Mouse (Mus musculus): ENCODE measurements at regions not wholly inside any gene's neighbourhood (a gene's known extent, or its start where the extent isn't known, plus 50 kb on each side); places are given as distances from the start of the nearest gene placed in this dataset.

- 68% methylated on average over 6 of the region's 6 CpGs for WGBS
- Histone ChIP-seq H3K4me3 (ENCODE audit: low read depth, low read length) (no peak overlapping the region), H3K4me1 (ENCODE audit: control insufficient read depth, insufficient read depth, low read length) (no peaks in the 10 kb centered on the region), H3K27me3 (replicated peaks; ENCODE audit: control insufficient read depth, insufficient read depth, low read length) (no peaks in the 10 kb centered on the region), H3K9ac (ENCODE audit: low read depth, low read length) (no peak overlapping the region), H3K36me3 (ENCODE audit: control insufficient read depth, insufficient read depth, low read length) (no peaks in the 10 kb centered on the region), H3K4me2 (ENCODE audit: low read depth, low read length) (no peak overlapping the region), H3K9me3 (ENCODE audit: control insufficient read depth, low read length) (no peaks in the 10 kb centered on the region), H3K27ac (replicated peaks; ENCODE audit: low read depth, low read length) (no peak overlapping the region)
- DNase-seq (ENCODE audit: low spot score) (no peak), ATAC-seq (ENCODE audit: low read depth) (no peak)
Observed at GRCm38 (mm10) chr19:50087277-50087676, 591.2 kb downstream of the Sorcs1 start.

- no peaks in the 10 kb centered on the region for H3K27me3 ChIP-seq (replicated peaks; ENCODE audit: control insufficient read depth, insufficient read depth, low read length)
Observed at GRCm38 (mm10) chr19:50077427-50078040, 600.9 kb downstream of the Sorcs1 start.

GRCm38 (mm10) chr19:50060448-50060847, 618.0 kb downstream of the Sorcs1 start:
- 67% methylated on average over 6 of the region's 6 CpGs for WGBS
- Histone ChIP-seq H3K36me3 (ENCODE audit: control insufficient read depth, insufficient read depth, low read length) (no peaks in the 10 kb centered on the region), H3K4me3 (ENCODE audit: low read depth, low read length) (no peak overlapping the region), H3K9me3 (ENCODE audit: control insufficient read depth, low read length) (no peaks in the 10 kb centered on the region), H3K27ac (replicated peaks; ENCODE audit: low read depth, low read length) (no peak overlapping the region), H3K27me3 (replicated peaks; ENCODE audit: control insufficient read depth, insufficient read depth, low read length) (no peaks in the 10 kb centered on the region), H3K4me1 (ENCODE audit: control insufficient read depth, insufficient read depth, low read length) (no peaks in the 10 kb centered on the region), H3K9ac (ENCODE audit: low read depth, low read length) (no peak overlapping the region), H3K4me2 (ENCODE audit: low read depth, low read length) (no peak overlapping the region)
- ATAC-seq (ENCODE audit: low read depth) = no peak
- DNase-seq (ENCODE audit: low spot score) = no peak

More at GRCm38 (mm10) chr19:50077427-50078040, 600.9 kb downstream of the Sorcs1 start:
- no peaks in the 10 kb centered on the region for H3K4me1 ChIP-seq (ENCODE audit: control insufficient read depth, insufficient read depth, low read length)
- DNase-seq (ENCODE audit: low spot score) (no peak), ATAC-seq (ENCODE audit: low read depth) (no peak)
- H3K4me3 ChIP-seq (ENCODE audit: low read depth, low read length) = no peak overlapping the region
- H3K27ac ChIP-seq (replicated peaks; ENCODE audit: low read depth, low read length) = no peak overlapping the region
- H3K9ac ChIP-seq (ENCODE audit: low read depth, low read length) = no peak overlapping the region
- H3K9me3 ChIP-seq (ENCODE audit: control insufficient read depth, low read length) = no peaks in the 10 kb centered on the region
- 86% methylated on average over 6 of the region's 6 CpGs for WGBS
- no peak overlapping the region for H3K4me2 ChIP-seq (ENCODE audit: low read depth, low read length)
- H3K36me3 ChIP-seq (ENCODE audit: control insufficient read depth, insufficient read depth, low read length) = no peaks in the 10 kb centered on the region

- Histone ChIP-seq H3K27me3 (replicated peaks; ENCODE audit: control insufficient read depth, insufficient read depth, low read length) (no peaks in the 10 kb centered on the region), H3K36me3 (ENCODE audit: control insufficient read depth, insufficient read depth, low read length) (no peaks in the 10 kb centered on the region), H3K9me3 (ENCODE audit: control insufficient read depth, low read length) (no peaks in the 10 kb centered on the region), H3K27ac (replicated peaks; ENCODE audit: low read depth, low read length) (no peak overlapping the region), H3K9ac (ENCODE audit: low read depth, low read length) (no peak overlapping the region), H3K4me1 (ENCODE audit: control insufficient read depth, insufficient read depth, low read length) (no peaks in the 10 kb centered on the region), H3K4me3 (ENCODE audit: low read depth, low read length) (no peak overlapping the region), H3K4me2 (ENCODE audit: low read depth, low read length) (no peak overlapping the region)
- 90% methylated on average over 2 of the region's 2 CpGs for WGBS
- DNase-seq (ENCODE audit: low spot score) (no peak), ATAC-seq (ENCODE audit: low read depth) (no peak)
Observed at GRCm38 (mm10) chr19:50052910-50053309, 625.5 kb downstream of the Sorcs1 start.

GRCm38 (mm10) chr19:50045761-50046160, 632.7 kb downstream of the Sorcs1 start:
- H3K4me2 ChIP-seq (ENCODE audit: low read depth, low read length) = no peak overlapping the region
- no peaks in the 10 kb centered on the region for H3K4me1 ChIP-seq (ENCODE audit: control insufficient read depth, insufficient read depth, low read length)
- no peak overlapping the region for H3K4me3 ChIP-seq (ENCODE audit: low read depth, low read length)
- no peak overlapping the region for H3K9ac ChIP-seq (ENCODE audit: low read depth, low read length)
- H3K27ac ChIP-seq (replicated peaks; ENCODE audit: low read depth, low read length) = no peak overlapping the region
- H3K27me3 ChIP-seq (replicated peaks; ENCODE audit: control insufficient read depth, insufficient read depth, low read length) = no peaks in the 10 kb centered on the region
- H3K36me3 ChIP-seq (ENCODE audit: control insufficient read depth, insufficient read depth, low read length) = no peaks in the 10 kb centered on the region
- no peak for ATAC-seq (ENCODE audit: low read depth)
- 85% methylated on average over 3 of the region's 3 CpGs for WGBS
- H3K9me3 ChIP-seq (ENCODE audit: control insufficient read depth, low read length) = no peaks in the 10 kb centered on the region
- no peak for DNase-seq (ENCODE audit: low spot score)

- ATAC-seq (ENCODE audit: low read depth) = no peak
- Histone ChIP-seq H3K4me3 (ENCODE audit: low read depth, low read length) (no peak overlapping the region), H3K4me1 (ENCODE audit: control insufficient read depth, insufficient read depth, low read length) (no peaks in the 10 kb centered on the region), H3K4me2 (ENCODE audit: low read depth, low read length) (no peak overlapping the region), H3K27ac (replicated peaks; ENCODE audit: low read depth, low read length) (no peak overlapping the region), H3K9ac (ENCODE audit: low read depth, low read length) (no peak overlapping the region), H3K36me3 (ENCODE audit: control insufficient read depth, insufficient read depth, low read length) (no peaks in the 10 kb centered on the region), H3K9me3 (ENCODE audit: control insufficient read depth, low read length) (no peaks in the 10 kb centered on the region), H3K27me3 (replicated peaks; ENCODE audit: control insufficient read depth, insufficient read depth, low read length) (no peaks in the 10 kb centered on the region)
- peak; percentile 51 for DNase-seq (ENCODE audit: low spot score)
- 29% methylated on average over 2 of the region's 2 CpGs for WGBS
Observed at GRCm38 (mm10) chr19:50013659-50014058, 664.8 kb downstream of the Sorcs1 start.

GRCm38 (mm10) chr19:50005248-50005647, 673.2 kb downstream of the Sorcs1 start:
- H3K9ac ChIP-seq (ENCODE audit: low read depth, low read length) = no peak overlapping the region
- ATAC-seq (ENCODE audit: low read depth) (no peak), DNase-seq (ENCODE audit: low spot score) (no peak)
- no peaks in the 10 kb centered on the region for H3K36me3 ChIP-seq (ENCODE audit: control insufficient read depth, insufficient read depth, low read length)
- H3K4me1 ChIP-seq (ENCODE audit: control insufficient read depth, insufficient read depth, low read length) = no peaks in the 10 kb centered on the region
- no peaks in the 10 kb centered on the region for H3K9me3 ChIP-seq (ENCODE audit: control insufficient read depth, low read length)
- no peak overlapping the region for H3K4me3 ChIP-seq (ENCODE audit: low read depth, low read length)
- H3K27ac ChIP-seq (replicated peaks; ENCODE audit: low read depth, low read length) = no peak overlapping the region
- H3K27me3 ChIP-seq (replicated peaks; ENCODE audit: control insufficient read depth, insufficient read depth, low read length) = no peaks in the 10 kb centered on the region
- H3K4me2 ChIP-seq (ENCODE audit: low read depth, low read length) = no peak overlapping the region
- 56% methylated on average over 7 of the region's 7 CpGs for WGBS

- Histone ChIP-seq H3K27me3 (replicated peaks; ENCODE audit: control insufficient read depth, insufficient read depth, low read length) (no peaks in the 10 kb centered on the region), H3K9ac (ENCODE audit: low read depth, low read length) (no peak overlapping the region), H3K9me3 (ENCODE audit: control insufficient read depth, low read length) (no peaks in the 10 kb centered on the region), H3K4me2 (ENCODE audit: low read depth, low read length) (no peak overlapping the region), H3K4me1 (ENCODE audit: control insufficient read depth, insufficient read depth, low read length) (no peaks in the 10 kb centered on the region), H3K4me3 (ENCODE audit: low read depth, low read length) (no peak overlapping the region), H3K36me3 (ENCODE audit: control insufficient read depth, insufficient read depth, low read length) (no peaks in the 10 kb centered on the region), H3K27ac (replicated peaks; ENCODE audit: low read depth, low read length) (no peak overlapping the region)
- WGBS = 71% methylated on average over 2 of the region's 2 CpGs
- ATAC-seq (ENCODE audit: low read depth) = no peak
- no peak for DNase-seq (ENCODE audit: low spot score)
Observed at GRCm38 (mm10) chr19:49985826-49986225, 692.6 kb downstream of the Sorcs1 start.

- no peak; the same call in 1 of the 2 replicates for ATAC-seq (ENCODE audit: low read depth)
- H3K9ac ChIP-seq (ENCODE audit: low read depth, low read length) = no peak overlapping the region
- H3K36me3 ChIP-seq (ENCODE audit: control insufficient read depth, insufficient read depth, low read length) = no peaks in the 10 kb centered on the region
- H3K4me1 ChIP-seq (ENCODE audit: control insufficient read depth, insufficient read depth, low read length) = no peaks in the 10 kb centered on the region
- H3K9me3 ChIP-seq (ENCODE audit: control insufficient read depth, low read length) = no peaks in the 10 kb centered on the region
- no peak overlapping the region for H3K4me3 ChIP-seq (ENCODE audit: low read depth, low read length)
- H3K4me2 ChIP-seq (ENCODE audit: low read depth, low read length) = no peak overlapping the region
- H3K27me3 ChIP-seq (replicated peaks; ENCODE audit: control insufficient read depth, insufficient read depth, low read length) = no peaks in the 10 kb centered on the region
- no peak overlapping the region for H3K27ac ChIP-seq (replicated peaks; ENCODE audit: low read depth, low read length)
- WGBS = 79% methylated on average over 6 of the region's 6 CpGs
- DNase-seq (ENCODE audit: low spot score) = peak; percentile 29
Observed at GRCm38 (mm10) chr19:49966284-49966841, 712.1 kb downstream of the Sorcs1 start.

All from embryonic facial prominence, embryonic 14.5 days (tissue).